Mouse (Mus musculus): ENCODE data around the gene Odf2.

- TF ChIP-seq CTCF (IDR thresholded peaks at IDR 0.05; ENCODE audit: low read depth): no peak; the same call in 1 of the 2 replicates
- no peak for TF ChIP-seq EP300 (IDR thresholded peaks at IDR 0.05; ENCODE audit: low read depth)
Observed at GRCm38 (mm10) chr2:29971838-29972635, 83.0 kb downstream of the Odf2 start.
